In genomic region chr2:173469756-173470155, GRCm38 (mm10) we compare ENCODE assay signal across 16 mouse cellular contexts. TPM values are rescaled to one million over a fixed set of nuclear protein-coding genes. Genes with fewer than 3 reads are reported as not detected.
DNase-seq lines count a peak whose midpoint lies in the region; ATAC-seq lines count a peak whose summit lies in the region.
"Had no signal": no experiment of that assay in that cellular context is flagged by ENCODE, and none has a peak within 500 bp of the region (broad histone marks: within the 10 kb centered on the region; RNA-seq: fewer than 3 reads in every experiment).

No protein-coding gene starts in this region.

- 81% methylated on average over 7 of the region's 7 CpGs for WGBS in midbrain, embryonic 10.5 days
- 81% methylated on average over 7 of the region's 7 CpGs for WGBS in midbrain, embryonic 13.5 days

- no peak overlapping the region for H3K4me2 ChIP-seq in midbrain, embryonic 13.5 days (replicated peaks)
- H3K4me2 ChIP-seq: embryonic facial prominence, embryonic 15.5 days; heart, embryonic 11.5 days; limb, embryonic 15.5 days; midbrain, embryonic 11.5 days had no signal

- H3K27me3 ChIP-seq in midbrain, embryonic 10.5 days (ENCODE audit: low read depth, poor library complexity, severe bottlenecking): no peaks in the 10 kb centered on the region
- no peaks in the 10 kb centered on the region for H3K27me3 ChIP-seq in midbrain, embryonic 13.5 days
- H3K27me3 ChIP-seq: embryonic facial prominence, embryonic 15.5 days; limb, embryonic 15.5 days had no signal

- no peak overlapping the region for H3K9ac ChIP-seq in midbrain, embryonic 13.5 days (replicated peaks)
- H3K9ac ChIP-seq: embryonic facial prominence, embryonic 15.5 days; limb, embryonic 15.5 days had no signal

- no peak for ATAC-seq in midbrain, embryonic 13.5 days
- peak; percentile 96 to 98 for ATAC-seq in hematopoietic stem cell, adult 5-6 weeks (replicated peaks in 1 of 2; ENCODE audit: insufficient read depth in 1 of 2, low FRiP score in 2 of 2, low TSS enrichment in 1 of 2, low read depth in 1 of 2, poor library complexity in 2 of 2, severe bottlenecking in 2 of 2)
- ATAC-seq: hindbrain, postnatal 0 days had no signal

- H3K36me3 ChIP-seq in midbrain, embryonic 10.5 days: no peaks in the 10 kb centered on the region
- H3K36me3 ChIP-seq in midbrain, embryonic 13.5 days: no peaks in the 10 kb centered on the region
- H3K36me3 ChIP-seq: embryonic facial prominence, embryonic 15.5 days; limb, embryonic 15.5 days had no signal

- H3K4me1 ChIP-seq in midbrain, embryonic 10.5 days: no peaks in the 10 kb centered on the region
- no peaks in the 10 kb centered on the region for H3K4me1 ChIP-seq in midbrain, embryonic 13.5 days (replicated peaks)
- H3K4me1 ChIP-seq: embryonic facial prominence, embryonic 15.5 days; limb, embryonic 15.5 days had no signal

- no peak overlapping the region for H3K4me3 ChIP-seq in midbrain, embryonic 10.5 days
- H3K4me3 ChIP-seq in midbrain, embryonic 13.5 days (replicated peaks): no peak overlapping the region
- H3K4me3 ChIP-seq: embryonic facial prominence, embryonic 15.5 days; limb, embryonic 15.5 days had no signal

- DNase-seq in midbrain, embryonic 10.5 days (ENCODE audit: low spot score): peak; percentile 6
- DNase-seq in spleen, adult 18-20 months: peak; percentile 76 to 81
- DNase-seq in thymus, postnatal 36 days: peak; percentile 75 to 80
- no peak for DNase-seq in urinary bladder, adult 18-20 months (ENCODE audit: low spot score in 2 of 2)
- no peak for DNase-seq in gastrocnemius, postnatal 25 days
- no peak for DNase-seq in Muller cell, postnatal 12 days (ENCODE audit: inconsistent ontology term)
- DNase-seq: adrenal gland, adult 2 months; cerebellum, adult 11-12 months had no signal

- no peaks in the 10 kb centered on the region for H3K9me3 ChIP-seq in midbrain, embryonic 10.5 days (replicated peaks)
- H3K9me3 ChIP-seq in midbrain, embryonic 13.5 days: no peaks in the 10 kb centered on the region
- H3K9me3 ChIP-seq: embryonic facial prominence, embryonic 15.5 days; limb, embryonic 15.5 days had no signal

- H3K27ac ChIP-seq in midbrain, embryonic 10.5 days (replicated peaks): no peak overlapping the region
- no peak overlapping the region for H3K27ac ChIP-seq in midbrain, embryonic 13.5 days
- H3K27ac ChIP-seq: embryonic facial prominence, embryonic 15.5 days; hindbrain, postnatal 0 days; limb, embryonic 15.5 days had no signal

RNA-seq across cellular contexts. Expression of gene 1700021F07Rik, which starts 52.6 kb away (rescaled TPM):
- not detected in 2 replicates for polyA plus RNA-seq in midbrain, embryonic 10.5 days (2016; fragmentation: Nextera tagmentation; extraction: Ambion mirVana)
- not detected in 2 replicates for polyA plus RNA-seq in midbrain, embryonic 13.5 days (2015; fragmentation: Nextera tagmentation; extraction: Ambion mirVana)
- total RNA-seq in hematopoietic stem cell, adult 5-6 weeks (2017): not detected in 2 replicates
- total RNA-seq in gastrocnemius, postnatal 25 days (2021): not detected
- total RNA-seq: adrenal gland, adult 2 months; hindbrain, postnatal 0 days; MEL had no signal
- polyA plus RNA-seq: adrenal gland, adult 2 months; embryonic facial prominence, embryonic 15.5 days; heart, embryonic 11.5 days; hindbrain, postnatal 0 days; limb, embryonic 15.5 days; midbrain, embryonic 11.5 days had no signal

Comparison
In these comparisons a context has a peak if more than half of its experiments do, and no peak if none do; other contexts are left out.
1. DNase-seq: peak in midbrain, embryonic 10.5 days (single experiment), spleen, adult 18-20 months (2 of 2) and thymus, postnatal 36 days (2 of 2); none in urinary bladder, adult 18-20 months (0 of 2), gastrocnemius, postnatal 25 days (single experiment) and Muller cell, postnatal 12 days (single experiment).